Mouse (Mus musculus) liver, embryonic 14.5 days (tissue): ENCODE data around the gene Pde8a. TPM values are rescaled to one million over a fixed set of nuclear protein-coding genes. Genes with fewer than 3 reads are reported as not detected.

ENCODE experiments used
- ATAC-seq: fragments of 200-750 bp; cut with Nextera tagmentation; 2 replicates; pipeline ENCODE4 v1.8.0; 2017; ENCODE audit warnings: moderate number of reproducible peaks, mild to moderate bottlenecking, moderate library complexity; ENCODE audit not compliant: insufficient read depth
- DNase-seq, 3 experiments: peaks; one replicate each; pipeline ENCODE4 v3.0.0-alpha.2; 2012 to 2013; ENCODE audit warnings: low read depth in 3 of 3, low spot score in 3 of 3
- H3K27ac ChIP-seq: fragments of 300-500 bp; sonication (generic); 2 replicates; pipeline ENCODE4 v1.5.1; 2014; ENCODE audit warnings: moderate library complexity, mild to moderate bottlenecking, control low read depth, inconsistent platforms
- H3K27me3 ChIP-seq: fragments of 300-500 bp; sonication (generic); 2 replicates; pipeline ENCODE4 v1.6.1; 2014; ENCODE audit warnings: mild to moderate bottlenecking, low read length, moderate library complexity; ENCODE audit not compliant: control insufficient read depth, insufficient read depth
- H3K36me3 ChIP-seq: fragments of 300-500 bp; sonication (generic); replicated peaks from 2 replicates; pipeline ENCODE4 v1.6.1; 2014; ENCODE audit warnings: low read depth; ENCODE audit not compliant: control insufficient read depth, insufficient read depth
- H3K4me1 ChIP-seq, 2 experiments: fragments of 200-500 bp in 1 of 2; fragments of 300-500 bp in 1 of 2; sonication (generic) in 1 of 2; replicated peaks; 2 replicates each; pipeline ENCODE4 v1.6.1; 2012 to 2014; ENCODE audit warnings: antibody characterized with exemption in 1 of 2, inconsistent platforms in 1 of 2, low read length in 1 of 2; ENCODE audit not compliant: control insufficient read depth in 2 of 2, insufficient read depth in 2 of 2
- H3K4me2 ChIP-seq: fragments of 300-500 bp; sonication (generic); 2 replicates; pipeline ENCODE4 v1.6.1; 2014; ENCODE audit warnings: low read depth, mild to moderate bottlenecking, control low read depth, moderate library complexity
- H3K4me3 ChIP-seq, 2 experiments: fragments of 200-500 bp in 1 of 2; fragments of 300-500 bp in 1 of 2; sonication (generic) in 1 of 2; 2 replicates each; pipeline ENCODE4 v1.5.1; 2012 to 2014; ENCODE audit warnings: low read depth in 2 of 2, low read length in 2 of 2, mild to moderate bottlenecking in 2 of 2, control low read depth in 1 of 2, inconsistent platforms in 1 of 2, moderate library complexity in 1 of 2; ENCODE audit not compliant: insufficient read depth in 1 of 2
- H3K9ac ChIP-seq: fragments of 300-500 bp; sonication (generic); replicated peaks from 2 replicates; pipeline ENCODE4 v1.6.1; 2014; ENCODE audit warnings: mild to moderate bottlenecking, control low read depth, moderate library complexity
- H3K9me3 ChIP-seq: fragments of 300-500 bp; sonication (generic); 2 replicates; pipeline ENCODE4 v1.6.1; 2016; ENCODE audit warnings: low read length, mixed read lengths; ENCODE audit not compliant: control insufficient read depth
- CTCF ChIP-seq: IDR thresholded peaks from 2 replicates; pipeline ENCODE4 v1.5.1; 2016; ENCODE audit warnings: antibody characterized with exemption, low read depth, control low read depth
- EP300 ChIP-seq: IDR thresholded peaks from 2 replicates; pipeline ENCODE4 v1.6.1; 2016; ENCODE audit warnings: antibody characterized with exemption, low read depth
- WGBS: fragments of 180-500 bp; shearing (Covaris S2); extraction: QIAGEN DNeasy Blood & Tissue Kit; methylation state at CpG from one replicate; pipeline ENCODE4 v1.1.7; 2014; ENCODE audit not compliant: insufficient replicate concordance; 5-methylcytosine and 5-hydroxymethylcytosine counted together
- polyA plus RNA-seq, 2 experiments: library from polyadenylated mRNA; depleted of rRNA in 1 of 2; stranded (reverse) in 1 of 2; unstranded in 1 of 2; fragments of >200 nt; fragmentation: Nextera tagmentation in 1 of 2; extraction: Ambion mirVana in 1 of 2; gene quantifications; 2 replicates each; pipeline versions ENCODE4 v1.2.1 to v1.2.3; 2012 to 2014

The Pde8a gene
- polyA plus RNA-seq, 2 experiments = 1.5 to 1.7 TPM

GRCm38 (mm10) chr7:81301323-81301722 is 87.9 kb downstream of the Pde8a start:
- Histone ChIP-seq H3K4me3 (no peak overlapping the region), H3K4me1 (no peaks in the 10 kb centered on the region), H3K9me3 (no peaks in the 10 kb centered on the region), H3K4me2 (no peak overlapping the region), H3K27ac (no peak overlapping the region), H3K27me3 (no peaks in the 10 kb centered on the region), H3K9ac (no peak overlapping the region), H3K36me3 (no peaks in the 10 kb centered on the region)
- ATAC-seq = no peak
- WGBS = 75% methylated on average over 7 of the region's 7 CpGs
- TF ChIP-seq EP300 = no peak
- no peak for DNase-seq

DNA sequence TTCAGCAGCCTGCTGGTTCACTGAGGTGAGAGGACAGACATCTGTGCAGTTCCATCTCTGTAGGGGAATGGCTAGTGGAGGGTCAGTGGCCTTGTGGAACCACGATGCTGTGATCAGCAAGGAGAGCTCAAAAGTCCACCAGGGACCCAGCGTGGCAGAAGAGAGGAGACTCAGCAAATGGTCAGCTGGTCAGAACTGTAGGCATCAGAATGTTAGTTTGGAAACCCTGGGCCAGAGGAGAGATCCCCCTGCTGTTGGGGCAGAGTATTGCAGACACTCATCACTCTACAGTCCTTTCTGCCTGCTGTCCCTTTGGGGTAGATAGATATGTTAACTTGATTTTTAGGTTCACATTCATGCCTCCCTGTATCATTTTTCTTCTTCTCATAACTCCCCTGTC is 90.3 kb downstream of the Pde8a start:
- H3K9me3 ChIP-seq = no peaks in the 10 kb centered on the region
- no peak overlapping the region for H3K4me3 ChIP-seq
- WGBS = 55% methylated on average over 2 of the region's 2 CpGs
- no peaks in the 10 kb centered on the region for H3K4me1 ChIP-seq
- no peaks in the 10 kb centered on the region for H3K27me3 ChIP-seq
- ATAC-seq (no peak), DNase-seq (no peak)
- H3K27ac ChIP-seq = no peak overlapping the region
- H3K36me3 ChIP-seq = no peaks in the 10 kb centered on the region
- no peak for TF ChIP-seq EP300
- TF ChIP-seq CTCF = peak; percentile 67
- no peak overlapping the region for H3K9ac ChIP-seq
- H3K4me2 ChIP-seq = no peak overlapping the region

DNA sequence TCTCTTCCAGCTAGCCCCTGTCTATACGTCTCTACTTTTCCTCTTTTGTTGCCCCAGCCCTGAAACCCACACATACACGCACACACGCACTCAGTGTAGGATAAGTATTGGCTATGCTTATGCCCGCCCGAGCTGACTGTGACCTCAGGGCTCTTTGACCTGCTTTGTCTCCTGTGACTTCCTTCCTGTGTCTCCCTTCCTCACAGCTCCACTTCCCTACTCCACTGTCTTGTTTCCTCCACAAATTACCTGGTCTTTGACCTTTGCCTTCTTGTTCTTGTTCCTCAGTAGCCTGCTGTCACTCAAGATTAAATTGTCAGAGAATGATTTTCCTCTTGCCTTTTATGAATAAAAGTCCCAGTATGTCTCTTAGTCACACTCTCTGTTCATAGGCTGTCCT is 90.7 kb downstream of the Pde8a start:
- no peak for ATAC-seq

DNA sequence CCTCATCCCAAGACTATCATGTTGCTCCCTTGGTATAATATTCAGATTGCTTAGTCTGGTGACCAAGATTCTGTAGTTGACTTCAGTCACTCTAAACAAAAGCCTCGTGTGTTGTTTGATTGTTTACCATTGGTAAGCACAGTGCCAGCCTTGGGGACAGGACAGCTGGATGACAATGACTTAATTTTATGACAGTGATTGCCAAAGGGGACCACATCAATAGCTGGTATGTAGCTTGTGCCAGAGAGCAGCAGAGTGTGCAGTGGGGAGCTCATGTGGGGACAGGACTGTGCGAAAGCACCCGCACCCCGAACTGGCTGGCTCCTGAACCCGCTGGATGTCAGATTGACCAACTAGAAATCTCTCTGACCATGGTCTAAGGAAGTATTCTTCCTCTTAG is 91.3 kb downstream of the Pde8a start:
- TF ChIP-seq EP300 (no peak), CTCF (no peak)
- Histone ChIP-seq H3K27me3 (no peaks in the 10 kb centered on the region), H3K27ac (no peak overlapping the region), H3K36me3 (no peaks in the 10 kb centered on the region), H3K4me3 (no peak overlapping the region), H3K4me2 (no peak overlapping the region), H3K9me3 (no peaks in the 10 kb centered on the region), H3K4me1 (no peaks in the 10 kb centered on the region), H3K9ac (no peak overlapping the region)
- DNase-seq (no peak), ATAC-seq (no peak)
- 72% methylated on average over 5 of the region's 5 CpGs for WGBS

More for the DNA sequence above, 90.7 kb downstream of the Pde8a start:
- no peak overlapping the region for H3K27ac ChIP-seq
- no peak overlapping the region for H3K9ac ChIP-seq
- H3K4me3 ChIP-seq = no peak overlapping the region
- DNase-seq = no peak
- 29% methylated on average over 5 of the region's 5 CpGs for WGBS
- H3K36me3 ChIP-seq = no peaks in the 10 kb centered on the region
- TF ChIP-seq EP300 (no peak), CTCF (no peak)
- no peaks in the 10 kb centered on the region for H3K4me1 ChIP-seq
- no peaks in the 10 kb centered on the region for H3K27me3 ChIP-seq
- no peaks in the 10 kb centered on the region for H3K9me3 ChIP-seq
- no peak overlapping the region for H3K4me2 ChIP-seq

DNA sequence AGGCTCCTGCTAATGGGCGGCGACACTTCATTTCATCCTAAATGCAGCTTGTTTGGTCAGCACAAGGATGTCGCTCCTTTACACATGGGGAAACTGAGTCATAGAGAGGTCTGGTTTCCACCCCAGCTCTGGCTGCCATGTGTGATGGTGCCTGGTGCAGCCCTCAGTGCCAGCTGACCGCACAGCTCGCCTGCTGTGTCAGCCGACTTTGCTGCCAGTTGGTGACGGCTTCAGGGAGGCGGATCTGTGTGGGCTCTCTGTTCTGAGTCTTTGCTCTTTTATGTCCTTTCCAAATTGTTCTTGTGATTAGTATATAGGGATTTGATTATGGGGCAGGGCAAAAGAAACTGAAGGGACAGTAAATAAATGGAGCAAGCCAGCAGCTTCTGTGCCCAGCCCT is 94.3 kb downstream of the Pde8a start:
- H3K4me3 ChIP-seq = no peak overlapping the region
- no peaks in the 10 kb centered on the region for H3K36me3 ChIP-seq
- whole genome bisulfite sequencing = 68% methylated on average over 8 of the region's 8 CpGs
- no peak overlapping the region for H3K27ac ChIP-seq
- H3K27me3 ChIP-seq = no peaks in the 10 kb centered on the region
- no peaks in the 10 kb centered on the region for H3K4me1 ChIP-seq
- no peak for ATAC-seq
- DNase-seq = no peak
- TF ChIP-seq CTCF (no peak), EP300 (no peak)
- H3K9ac ChIP-seq = no peak overlapping the region
- H3K9me3 ChIP-seq = no peaks in the 10 kb centered on the region
- no peak overlapping the region for H3K4me2 ChIP-seq
